Mouse (Mus musculus) hindbrain, embryonic 15.5 days (tissue): Measurements from ENCODE around the gene Ubald1. TPM values are rescaled to one million over a fixed set of nuclear protein-coding genes. Genes with fewer than 3 reads are reported as not detected.

Experiments used
- ATAC-seq: fragments of 200-750 bp; cut with Nextera tagmentation; 2 replicates; pipeline ENCODE4 v1.8.0; 2017; ENCODE audit warnings: low read depth, moderate number of reproducible peaks, moderate TSS enrichment; ENCODE audit not compliant: low FRiP score
- H3K27ac ChIP-seq: fragments of 300-500 bp; sonication (generic); replicated peaks from 2 replicates; pipeline ENCODE4 v1.5.1; 2015; ENCODE audit warnings: mild to moderate bottlenecking, inconsistent platforms
- H3K27me3 ChIP-seq: fragments of 300-500 bp; sonication (generic); 2 replicates; pipeline ENCODE4 v1.6.1; 2015; ENCODE audit warnings: control low read depth, inconsistent platforms
- H3K36me3 ChIP-seq: fragments of 300-500 bp; sonication (generic); 2 replicates; pipeline ENCODE4 v1.6.1; 2015; ENCODE audit warnings: control low read depth, inconsistent platforms
- H3K4me1 ChIP-seq: fragments of 300-500 bp; sonication (generic); replicated peaks from 2 replicates; pipeline ENCODE4 v1.6.1; 2015; ENCODE audit warnings: control low read depth, inconsistent platforms
- H3K4me2 ChIP-seq: fragments of 300-500 bp; sonication (generic); 2 replicates; pipeline ENCODE4 v1.6.1; 2015; ENCODE audit warnings: moderate library complexity, mild to moderate bottlenecking, inconsistent platforms
- H3K4me3 ChIP-seq: fragments of 300-500 bp; sonication (generic); 2 replicates; pipeline ENCODE4 v1.5.1; 2015; ENCODE audit warnings: mild to moderate bottlenecking, inconsistent platforms
- H3K9ac ChIP-seq: fragments of 300-500 bp; sonication (generic); 2 replicates; pipeline ENCODE4 v1.6.1; 2015; ENCODE audit warnings: inconsistent platforms
- H3K9me3 ChIP-seq: fragments of 300-500 bp; sonication (generic); 2 replicates; pipeline ENCODE4 v1.6.1; 2016; ENCODE audit warnings: control low read depth, inconsistent platforms
- WGBS: fragments of 180-500 bp; shearing (Covaris S2); methylation state at CpG from one replicate; pipeline ENCODE4 v1.1.7; 2015; 5-methylcytosine and 5-hydroxymethylcytosine counted together
- polyA plus RNA-seq: library from polyadenylated mRNA; unstranded; fragments of >200 nt; fragmentation: Nextera tagmentation; extraction: Ambion mirVana; gene quantifications from 2 replicates; pipeline ENCODE4 v1.2.1, GENCODE M21; 2015

The Ubald1 gene
- polyA plus RNA-seq, 1 experiment from 2014 or later = 69.2 TPM

DNA sequence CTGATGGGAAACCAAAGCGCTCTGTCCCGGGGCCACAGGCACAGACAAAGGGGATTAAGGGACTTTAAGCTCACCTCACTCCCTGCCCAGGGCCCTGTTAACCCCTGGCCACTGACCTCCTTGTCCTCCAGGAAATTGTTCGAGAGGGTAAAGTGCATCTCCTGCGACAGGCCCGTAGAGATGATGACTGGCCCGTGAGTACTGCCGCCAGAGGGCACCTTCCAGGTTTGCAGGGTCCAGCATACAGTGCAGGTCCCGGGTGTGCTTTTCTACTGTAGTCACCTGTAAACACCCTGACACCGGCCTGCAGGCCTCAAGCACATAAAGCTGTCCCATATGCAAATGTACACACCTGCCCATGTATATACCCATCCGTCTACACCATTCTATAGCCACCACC lies 18.7 kb downstream of the Ubald1 start:
- Histone ChIP-seq H3K9me3 (no peaks in the 10 kb centered on the region), H3K9ac (no peak overlapping the region), H3K36me3 (no peaks in the 10 kb centered on the region), H3K4me3 (no peak overlapping the region), H3K27ac (no peak overlapping the region), H3K4me2 (no peak overlapping the region), H3K27me3 (no peaks in the 10 kb centered on the region), H3K4me1 (no peaks in the 10 kb centered on the region)
- no peak; the same call in 1 of the 2 replicates for ATAC-seq
- 54% methylated on average over 10 of the region's 10 CpGs for WGBS

DNA sequence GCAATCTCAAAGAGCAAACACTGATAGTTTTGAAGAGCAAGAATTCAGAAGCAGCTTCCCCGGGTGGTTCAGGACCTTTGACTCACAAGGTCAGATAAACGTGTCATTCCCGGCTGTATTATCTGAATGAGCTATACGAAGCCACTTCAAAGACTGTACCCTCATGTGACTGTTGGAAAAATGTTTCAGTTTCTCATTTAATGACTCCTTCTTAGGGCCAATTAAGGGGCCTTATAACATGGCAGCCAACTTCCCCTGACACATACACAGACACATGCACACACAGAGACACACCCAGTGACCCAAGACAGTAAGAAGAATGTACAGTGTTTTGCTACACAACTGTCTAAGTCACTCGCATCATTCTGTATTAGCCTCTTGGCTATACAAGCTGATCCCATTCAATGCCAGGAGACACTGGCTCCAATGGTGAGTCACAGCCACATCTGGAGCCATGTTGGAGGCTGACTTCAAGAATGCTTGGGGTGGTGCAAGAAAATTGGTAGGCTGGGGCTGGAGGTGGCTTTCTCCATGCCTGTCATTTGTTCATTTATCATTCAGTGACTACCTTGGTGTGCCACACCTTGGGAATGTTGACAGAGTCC lies 25.0 kb downstream of the Ubald1 start:
- no peaks in the 10 kb centered on the region for H3K36me3 ChIP-seq
- no peaks in the 10 kb centered on the region for H3K9me3 ChIP-seq
- H3K27me3 ChIP-seq = no peaks in the 10 kb centered on the region
- ATAC-seq = no peak
- no peak overlapping the region for H3K9ac ChIP-seq
- no peak overlapping the region for H3K27ac ChIP-seq
- WGBS = 81% methylated on average over 5 of the region's 5 CpGs
- H3K4me2 ChIP-seq = no peak overlapping the region
- H3K4me1 ChIP-seq = no peaks in the 10 kb centered on the region
- no peak overlapping the region for H3K4me3 ChIP-seq

- 61% methylated on average over 5 of the region's 5 CpGs for whole genome bisulfite sequencing
- no peaks in the 10 kb centered on the region for H3K36me3 ChIP-seq
- H3K27ac ChIP-seq = no peak overlapping the region
- ATAC-seq = no peak
- no peaks in the 10 kb centered on the region for H3K4me1 ChIP-seq
- H3K9ac ChIP-seq = no peak overlapping the region
- H3K27me3 ChIP-seq = no peaks in the 10 kb centered on the region
- H3K9me3 ChIP-seq = no peaks in the 10 kb centered on the region
- no peak overlapping the region for H3K4me3 ChIP-seq
- H3K4me2 ChIP-seq = no peak overlapping the region
Observed at GRCm38 (mm10) chr16:4850938-4851628, 29.0 kb downstream of the Ubald1 start.

GRCm38 (mm10) chr16:4850361-4850760 lies 29.8 kb downstream of the Ubald1 start:
- Histone ChIP-seq H3K27me3 (no peaks in the 10 kb centered on the region), H3K9ac (no peak overlapping the region), H3K9me3 (no peaks in the 10 kb centered on the region), H3K4me1 (no peaks in the 10 kb centered on the region), H3K27ac (no peak overlapping the region), H3K36me3 (no peaks in the 10 kb centered on the region), H3K4me3 (no peak overlapping the region), H3K4me2 (no peak overlapping the region)
- ATAC-seq = no peak
- 81% methylated on average over 7 of the region's 7 CpGs for WGBS

DNA sequence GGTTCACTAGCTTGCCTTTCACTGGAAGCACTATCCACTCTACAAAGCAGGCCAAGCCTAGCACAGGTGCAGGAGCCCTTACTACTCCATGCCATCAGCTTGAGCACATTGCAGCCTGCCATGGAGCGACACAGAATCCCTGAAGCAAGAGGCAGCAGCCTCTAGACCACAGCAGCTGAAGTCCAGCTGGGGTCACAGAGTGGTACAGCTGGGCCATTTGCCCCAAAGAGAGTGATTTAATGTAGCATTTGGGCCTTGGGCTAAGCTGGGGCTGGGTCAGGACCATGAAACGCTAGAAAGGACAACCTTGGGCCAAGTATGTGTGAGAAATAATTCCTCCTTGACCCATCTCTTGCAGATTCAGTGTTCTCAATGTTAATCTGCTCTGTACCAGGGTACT lies 32.0 kb downstream of the Ubald1 start:
- Histone ChIP-seq H3K9me3 (no peaks in the 10 kb centered on the region), H3K36me3 (no peaks in the 10 kb centered on the region), H3K4me1 (no peaks in the 10 kb centered on the region), H3K27me3 (no peaks in the 10 kb centered on the region), H3K27ac (no peak overlapping the region), H3K4me2 (no peak overlapping the region), H3K4me3 (no peak overlapping the region), H3K9ac (no peak overlapping the region)
- ATAC-seq = no peak
- 94% methylated on average over 2 of the region's 2 CpGs for WGBS

GRCm38 (mm10) chr16:4847041-4847440 lies 33.1 kb downstream of the Ubald1 start:
- no peak for ATAC-seq
- Histone ChIP-seq H3K4me2 (no peak overlapping the region), H3K9me3 (no peaks in the 10 kb centered on the region), H3K27me3 (no peaks in the 10 kb centered on the region), H3K9ac (no peak overlapping the region), H3K36me3 (no peaks in the 10 kb centered on the region), H3K27ac (no peak overlapping the region), H3K4me1 (no peaks in the 10 kb centered on the region), H3K4me3 (no peak overlapping the region)
- WGBS = 83% methylated on average over 3 of the region's 3 CpGs

DNA sequence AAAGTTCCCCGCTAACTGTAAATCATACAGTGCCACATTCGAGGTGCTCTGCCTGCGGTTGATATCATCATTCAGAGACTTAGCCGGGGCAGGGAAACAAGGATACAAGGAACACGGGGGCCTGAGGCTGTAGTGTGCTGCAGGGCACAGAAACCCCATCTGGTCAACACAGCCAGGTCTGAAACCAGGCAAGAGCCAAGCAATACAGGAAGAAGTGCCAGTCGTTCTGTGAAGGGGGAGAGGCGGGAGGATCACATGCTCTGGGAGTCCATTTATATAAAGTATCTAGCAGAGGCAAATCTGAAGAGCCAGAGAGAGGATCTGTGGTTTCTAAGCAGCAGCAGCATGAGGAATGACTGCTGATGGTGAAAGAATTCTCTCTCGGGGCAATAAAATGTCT lies 39.9 kb downstream of the Ubald1 start:
- H3K4me1 ChIP-seq = no peaks in the 10 kb centered on the region
- 83% methylated on average over 8 of the region's 8 CpGs for WGBS
- ATAC-seq = no peak

GRCm38 (mm10) chr16:4839552-4839951 lies 40.6 kb downstream of the Ubald1 start:
- Histone ChIP-seq H3K27me3 (no peaks in the 10 kb centered on the region), H3K4me3 (no peak overlapping the region), H3K36me3 (no peaks in the 10 kb centered on the region), H3K4me2 (no peak overlapping the region), H3K4me1 (no peaks in the 10 kb centered on the region), H3K9me3 (no peaks in the 10 kb centered on the region), H3K9ac (no peak overlapping the region), H3K27ac (no peak overlapping the region)
- no peak for ATAC-seq
- 86% methylated on average over 3 of the region's 3 CpGs for WGBS

More for the DNA sequence above, 39.9 kb downstream of the Ubald1 start:
- no peaks in the 10 kb centered on the region for H3K9me3 ChIP-seq
- no peaks in the 10 kb centered on the region for H3K36me3 ChIP-seq
- no peak overlapping the region for H3K4me3 ChIP-seq
- H3K9ac ChIP-seq = no peak overlapping the region
- H3K27me3 ChIP-seq = no peaks in the 10 kb centered on the region
- H3K4me2 ChIP-seq = no peak overlapping the region
- H3K27ac ChIP-seq = no peak overlapping the region

GRCm38 (mm10) chr16:4837631-4838030 lies 42.5 kb downstream of the Ubald1 start:
- ATAC-seq = no peak
- Histone ChIP-seq H3K36me3 (no peaks in the 10 kb centered on the region), H3K4me2 (no peak overlapping the region), H3K27ac (no peak overlapping the region), H3K9me3 (no peaks in the 10 kb centered on the region), H3K9ac (no peak overlapping the region), H3K27me3 (no peaks in the 10 kb centered on the region), H3K4me3 (no peak overlapping the region), H3K4me1 (no peaks in the 10 kb centered on the region)
- WGBS = 81% methylated on average over 3 of the region's 3 CpGs

DNA sequence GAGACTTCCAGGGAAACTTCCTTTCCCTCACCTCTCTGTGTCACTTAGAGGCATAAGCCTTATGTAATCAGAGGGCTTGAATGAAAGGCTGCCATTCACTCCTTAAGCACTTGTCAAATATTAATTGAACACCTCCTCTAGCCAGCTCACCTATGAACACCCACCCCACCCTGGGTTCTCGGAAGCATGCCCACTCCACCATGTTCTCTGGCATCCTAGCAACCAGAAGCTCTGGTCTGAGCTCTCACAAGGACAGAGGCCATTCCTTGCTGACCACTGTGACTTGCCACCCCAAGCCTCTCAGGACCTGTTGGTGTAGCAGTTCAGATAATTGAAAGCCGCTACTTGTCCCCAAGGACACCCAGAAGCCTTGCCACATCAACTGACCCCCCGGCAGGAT lies 44.9 kb downstream of the Ubald1 start, which contains the start of gene 4930562C15Rik:
4930562C15Rik (plus strand) TSS at position 226 of the 400 bp plus-strand sequence.
- WGBS = 85% methylated on average over 3 of the region's 3 CpGs
- Histone ChIP-seq H3K36me3 (no peaks in the 10 kb centered on the region), H3K4me2 (no peak within 1 kb of the TSS), H3K9ac (no peak within 1 kb of the TSS), H3K27me3 (no peaks in the 10 kb centered on the region), H3K9me3 (no peaks in the 10 kb centered on the region), H3K4me1 (no peaks in the 10 kb centered on the region), H3K4me3 (no peak within 1 kb of the TSS), H3K27ac (no peak within 1 kb of the TSS)
- no peak for ATAC-seq

DNA sequence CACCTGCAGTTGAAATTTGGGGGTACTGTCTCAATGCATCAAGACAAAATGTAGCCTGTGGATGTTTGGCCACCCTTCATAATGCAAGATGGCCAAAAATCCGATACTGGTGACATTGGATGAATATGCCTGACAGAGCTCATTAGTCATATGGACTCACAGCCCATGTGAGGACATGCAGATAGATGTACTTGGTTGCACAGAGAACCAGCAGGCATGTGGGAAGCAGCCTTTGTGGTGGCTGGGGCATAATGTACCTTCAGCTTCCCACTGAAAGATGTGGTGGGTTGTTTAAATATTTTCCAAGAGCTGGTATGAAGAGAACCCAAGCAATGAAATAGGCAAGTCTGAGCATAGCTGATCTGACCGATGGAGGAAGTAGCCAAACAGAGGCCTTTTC lies 46.3 kb downstream of the Ubald1 start:
- Histone ChIP-seq H3K36me3 (no peaks in the 10 kb centered on the region), H3K9ac (no peak overlapping the region), H3K9me3 (no peaks in the 10 kb centered on the region), H3K27me3 (no peaks in the 10 kb centered on the region), H3K4me1 (no peaks in the 10 kb centered on the region), H3K4me2 (no peak overlapping the region), H3K4me3 (no peak overlapping the region), H3K27ac (no peak overlapping the region)
- ATAC-seq = no peak
- WGBS = 79% methylated on average over 2 of the region's 2 CpGs

GRCm38 (mm10) chr16:4831650-4832419 lies 48.3 kb downstream of the Ubald1 start:
- H3K36me3 ChIP-seq = no peaks in the 10 kb centered on the region
- ATAC-seq = no peak
- no peaks in the 10 kb centered on the region for H3K9me3 ChIP-seq
- H3K27ac ChIP-seq = no peak overlapping the region
- no peak overlapping the region for H3K4me2 ChIP-seq
- H3K4me3 ChIP-seq = no peak overlapping the region
- H3K27me3 ChIP-seq = no peaks in the 10 kb centered on the region
- no peak overlapping the region for H3K9ac ChIP-seq
- H3K4me1 ChIP-seq = no peaks in the 10 kb centered on the region
- WGBS = 75% methylated on average over 15 of the region's 15 CpGs
